Mouse (Mus musculus): ENCODE measurements around the gene Prlr.

GRCm38 (mm10) chr15:10313522-10314455 lies 136.8 kb downstream of the Prlr start:
- TF ChIP-seq POLR2A (IDR thresholded peaks at IDR 0.05; ENCODE audit: borderline replicate concordance, control insufficient read depth, low read depth, low read length) (no peak), CTCF (IDR thresholded peaks at IDR 0.05; ENCODE audit: control insufficient read depth, insufficient read depth, low read length) (0 out of 2 replicates have a peak, but pooled peaks have one; percentile 9)
